Mouse (Mus musculus) brain, embryonic 14.5 days (tissue): ENCODE measurements at regions not wholly inside any gene's neighbourhood (a gene's known extent, or its start where the extent isn't known, plus 50 kb on each side); places are given as distances from the start of the nearest gene placed in this dataset.

Experiments used
- DNase-seq: peaks from one replicate; pipeline ENCODE4 v3.0.0-alpha.2; 2011; ENCODE audit warnings: low read depth
- CTCF ChIP-seq: fragments of 200-500 bp; IDR thresholded peaks from 2 replicates; pipeline ENCODE4 v1.5.1; 2012; ENCODE audit warnings: inconsistent platforms, mild to moderate bottlenecking, moderate library complexity, borderline replicate concordance; ENCODE audit not compliant: insufficient read depth, insufficient read length; ENCODE audit errors: extremely low read depth
- POLR2A ChIP-seq: fragments of 200-500 bp; IDR thresholded peaks from 2 replicates; pipeline ENCODE4 v1.6.1; 2012; ENCODE audit warnings: mild to moderate bottlenecking, inconsistent platforms, borderline replicate concordance; ENCODE audit not compliant: poor library complexity, insufficient read depth, insufficient read length, severe bottlenecking; ENCODE audit errors: extremely low read depth

GRCm38 (mm10) chr10:93361654-93362195, 50.8 kb upstream of the Elk3 start:
- TF ChIP-seq CTCF (no peak), POLR2A (no peak)
- DNase-seq, result no peak

- DNase-seq, result peak; percentile 44
- no peak for TF ChIP-seq POLR2A
- TF ChIP-seq CTCF, result no peak
Observed at GRCm38 (mm10) chr10:93364108-93364793, 53.3 kb upstream of the Elk3 start.

GRCm38 (mm10) chr10:93364881-93365280, 53.9 kb upstream of the Elk3 start:
- TF ChIP-seq CTCF, result no peak
- TF ChIP-seq POLR2A, result no peak

GRCm38 (mm10) chr10:93365318-93365717, 54.4 kb upstream of the Elk3 start:
- TF ChIP-seq CTCF (no peak), POLR2A (no peak)
- no peak for DNase-seq

More at GRCm38 (mm10) chr10:93364881-93365280, 53.9 kb upstream of the Elk3 start:
- no peak for DNase-seq

- DNase-seq, result peak; percentile 28
- no peak for TF ChIP-seq POLR2A
- no peak for TF ChIP-seq CTCF
Observed at GRCm38 (mm10) chr10:93365824-93366223, 54.9 kb upstream of the Elk3 start.

- TF ChIP-seq CTCF (no peak), POLR2A (no peak)
- DNase-seq, result no peak
Observed at GRCm38 (mm10) chr10:93369737-93370136, 58.8 kb upstream of the Elk3 start.

GRCm38 (mm10) chr10:93370331-93370730, 59.4 kb upstream of the Elk3 start:
- TF ChIP-seq CTCF, result no peak
- TF ChIP-seq POLR2A, result no peak
- DNase-seq, result no peak

- TF ChIP-seq POLR2A, result no peak
- TF ChIP-seq CTCF, result no peak
- no peak for DNase-seq
Observed at GRCm38 (mm10) chr10:93372281-93372680, 61.3 kb upstream of the Elk3 start.

- DNase-seq, result no peak
- TF ChIP-seq POLR2A, result no peak
- no peak for TF ChIP-seq CTCF
Observed at GRCm38 (mm10) chr10:93373265-93373664, 62.3 kb upstream of the Elk3 start.

- TF ChIP-seq POLR2A (no peak), CTCF (no peak)
- peak; percentile 91 for DNase-seq
Observed at GRCm38 (mm10) chr10:93373954-93374689, 63.2 kb upstream of the Elk3 start.

- DNase-seq, result peak; percentile 82
- TF ChIP-seq POLR2A (no peak), CTCF (no peak)
Observed at GRCm38 (mm10) chr10:93374690-93374994, 63.7 kb upstream of the Elk3 start.
